Mouse (Mus musculus) hindbrain, embryonic 12.5 days (tissue): ENCODE results near the gene Hes5. TPM values are rescaled to one million over a fixed set of nuclear protein-coding genes. Genes with fewer than 3 reads are reported as not detected.

ENCODE experiments used
- ATAC-seq: fragments of 200-750 bp; cut with Nextera tagmentation; 2 replicates; pipeline ENCODE4 v1.8.0; 2017; ENCODE audit warnings: moderate TSS enrichment; ENCODE audit not compliant: low FRiP score
- H3K27ac ChIP-seq: fragments of 300-500 bp; sonication (generic); 2 replicates; pipeline ENCODE4 v1.5.1; 2016; ENCODE audit warnings: mild to moderate bottlenecking
- H3K27me3 ChIP-seq: fragments of 300-500 bp; sonication (generic); 2 replicates; pipeline ENCODE4 v1.6.1; 2016; ENCODE audit warnings: mild to moderate bottlenecking
- H3K36me3 ChIP-seq: fragments of 300-500 bp; sonication (generic); 2 replicates; pipeline ENCODE4 v1.6.1; 2016; ENCODE audit warnings: mild to moderate bottlenecking
- H3K4me1 ChIP-seq: fragments of 300-500 bp; sonication (generic); 2 replicates; pipeline ENCODE4 v1.6.1; 2016
- H3K4me2 ChIP-seq: fragments of 300-500 bp; sonication (generic); replicated peaks from 2 replicates; pipeline ENCODE4 v1.6.1; 2016; ENCODE audit warnings: mild to moderate bottlenecking
- H3K4me3 ChIP-seq: fragments of 300-500 bp; sonication (generic); 2 replicates; pipeline ENCODE4 v1.5.1; 2016; ENCODE audit warnings: mild to moderate bottlenecking
- H3K9ac ChIP-seq: fragments of 300-500 bp; sonication (generic); 2 replicates; pipeline ENCODE4 v1.6.1; 2016; ENCODE audit warnings: mild to moderate bottlenecking, moderate library complexity
- H3K9me3 ChIP-seq: fragments of 300-500 bp; sonication (generic); replicated peaks from 2 replicates; pipeline ENCODE4 v1.6.1; 2016; ENCODE audit warnings: mild to moderate bottlenecking
- WGBS: fragments of 180-500 bp; shearing (Covaris S2); methylation state at CpG from one replicate; pipeline ENCODE4 v1.1.7; 2016; 5-methylcytosine and 5-hydroxymethylcytosine counted together
- polyA plus RNA-seq: library from polyadenylated mRNA; unstranded; fragments of >200 nt; fragmentation: Nextera tagmentation; extraction: Ambion mirVana; gene quantifications from 2 replicates; pipeline ENCODE4 v1.2.1, GENCODE M21; 2016

Hes5 gene
- polyA plus RNA-seq, 1 experiment from 2014 or later, result 329 TPM

GRCm38 (mm10) chr4:154981530-154981929 is 20.8 kb downstream of the Hes5 start:
- H3K4me3 ChIP-seq, result no peak overlapping the region
- H3K9me3 ChIP-seq, result no peaks in the 10 kb centered on the region
- H3K27me3 ChIP-seq, result peaks cover 18% of the 10 kb centered on the region; the same call in 1 of the 2 replicates
- peak; percentile 49 for ATAC-seq
- 49% methylated on average over 7 of the region's 7 CpGs for WGBS
- peaks cover 21% of the 10 kb centered on the region for H3K4me1 ChIP-seq
- H3K27ac ChIP-seq, result no peak overlapping the region
- H3K36me3 ChIP-seq, result peaks cover 50% of the 10 kb centered on the region
- H3K9ac ChIP-seq, result no peak overlapping the region
- H3K4me2 ChIP-seq, result no peak overlapping the region

GRCm38 (mm10) chr4:154982247-154983120 is 21.8 kb downstream of the Hes5 start:
- no peaks in the 10 kb centered on the region for H3K9me3 ChIP-seq
- peaks cover 21% of the 10 kb centered on the region for H3K4me1 ChIP-seq
- peaks cover 18% of the 10 kb centered on the region; the same call in 1 of the 2 replicates for H3K27me3 ChIP-seq
- no peak for ATAC-seq
- H3K36me3 ChIP-seq, result peaks cover 40% of the 10 kb centered on the region
- no peak overlapping the region for H3K27ac ChIP-seq
- H3K9ac ChIP-seq, result peak overlapping the region; percentile 13; the same call in 1 of the 2 replicates
- H3K4me2 ChIP-seq, result no peak overlapping the region
- WGBS, result 76% methylated on average over 19 of the region's 19 CpGs
- no peak overlapping the region for H3K4me3 ChIP-seq

GRCm38 (mm10) chr4:154983767-154984166 is 23.0 kb downstream of the Hes5 start:
- H3K4me3 ChIP-seq, result no peak overlapping the region
- WGBS, result 26% methylated on average over 24 of the region's 24 CpGs
- peaks cover 18% of the 10 kb centered on the region; the same call in 1 of the 2 replicates for H3K27me3 ChIP-seq
- H3K4me2 ChIP-seq, result no peak overlapping the region; the same call in 1 of the 2 replicates
- H3K9me3 ChIP-seq, result no peaks in the 10 kb centered on the region
- no peak overlapping the region for H3K27ac ChIP-seq
- H3K9ac ChIP-seq, result 0 out of 2 replicates have a peak overlapping the region, but pooled peaks have one; percentile 36
- peaks cover 27% of the 10 kb centered on the region for H3K36me3 ChIP-seq
- peaks cover 21% of the 10 kb centered on the region for H3K4me1 ChIP-seq
- ATAC-seq, result no peak

GRCm38 (mm10) chr4:154985151-154985777 is 24.5 kb downstream of the Hes5 start:
- Histone ChIP-seq H3K4me1 (peaks cover 21% of the 10 kb centered on the region), H3K36me3 (peaks cover 12% of the 10 kb centered on the region), H3K27me3 (peaks cover 18% of the 10 kb centered on the region; the same call in 1 of the 2 replicates), H3K4me2 (no peak overlapping the region), H3K27ac (no peak overlapping the region), H3K9me3 (no peaks in the 10 kb centered on the region), H3K4me3 (no peak overlapping the region), H3K9ac (0 out of 2 replicates have a peak overlapping the region, but pooled peaks have one; percentile 29)
- WGBS, result 57% methylated on average over 5 of the region's 5 CpGs
- ATAC-seq, result no peak

- peaks cover 21% of the 10 kb centered on the region for H3K4me1 ChIP-seq
- 24% methylated on average over 17 of the region's 17 CpGs for WGBS
- no peak overlapping the region for H3K27ac ChIP-seq
- H3K9ac ChIP-seq, result 0 out of 2 replicates have a peak overlapping the region, but pooled peaks have one; percentile 29
- no peak for ATAC-seq
- no peak overlapping the region for H3K4me3 ChIP-seq
- H3K4me2 ChIP-seq, result peak overlapping the region; percentile 27; the same call in 1 of the 2 replicates
- peaks cover 19% of the 10 kb centered on the region; the same call in 1 of the 2 replicates for H3K27me3 ChIP-seq
- H3K9me3 ChIP-seq, result no peaks in the 10 kb centered on the region
- H3K36me3 ChIP-seq, result peaks cover 4% of the 10 kb centered on the region
Measured at GRCm38 (mm10) chr4:154986096-154986495, 25.4 kb downstream of the Hes5 start.

- no peak overlapping the region for H3K4me2 ChIP-seq
- 64% methylated on average over 15 of the region's 15 CpGs for WGBS
- no peak overlapping the region for H3K9ac ChIP-seq
- peaks cover 21% of the 10 kb centered on the region; the same call in 1 of the 2 replicates for H3K27me3 ChIP-seq
- ATAC-seq, result no peak
- peaks cover 19% of the 10 kb centered on the region for H3K4me1 ChIP-seq
- H3K4me3 ChIP-seq, result no peak overlapping the region
- no peak overlapping the region for H3K27ac ChIP-seq
- no peaks in the 10 kb centered on the region for H3K9me3 ChIP-seq
- H3K36me3 ChIP-seq, result no peaks in the 10 kb centered on the region
Measured at GRCm38 (mm10) chr4:154986750-154987149, 26.0 kb downstream of the Hes5 start.

- Histone ChIP-seq H3K36me3 (no peaks in the 10 kb centered on the region), H3K9ac (no peak overlapping the region), H3K4me1 (peaks cover 19% of the 10 kb centered on the region), H3K27me3 (peaks cover 7% of the 10 kb centered on the region; the same call in 1 of the 2 replicates), H3K27ac (no peak overlapping the region), H3K4me3 (no peak overlapping the region), H3K4me2 (no peak overlapping the region), H3K9me3 (no peaks in the 10 kb centered on the region)
- ATAC-seq, result no peak
- WGBS, result 77% methylated on average over 4 of the region's 4 CpGs
Measured at GRCm38 (mm10) chr4:154994876-154995275, 34.2 kb downstream of the Hes5 start.

- WGBS, result 26% methylated on average over 8 of the region's 8 CpGs
- H3K9me3 ChIP-seq, result no peaks in the 10 kb centered on the region
- no peak overlapping the region for H3K4me3 ChIP-seq
- H3K27me3 ChIP-seq, result peaks cover 7% of the 10 kb centered on the region; the same call in 1 of the 2 replicates
- peak; percentile 56; the same call in 1 of the 2 replicates for ATAC-seq
- H3K9ac ChIP-seq, result 0 out of 2 replicates have a peak overlapping the region, but pooled peaks have one; percentile 20
- H3K4me1 ChIP-seq, result peaks cover 24% of the 10 kb centered on the region
- 0 out of 2 replicates have a peak overlapping the region, but pooled peaks have one; percentile 30 for H3K27ac ChIP-seq
- no peak overlapping the region for H3K4me2 ChIP-seq
- no peaks in the 10 kb centered on the region for H3K36me3 ChIP-seq
Measured at GRCm38 (mm10) chr4:154996572-154997154, 35.9 kb downstream of the Hes5 start.

- Histone ChIP-seq H3K9ac (no peak overlapping the region), H3K27ac (no peak overlapping the region), H3K9me3 (no peaks in the 10 kb centered on the region), H3K4me3 (no peak overlapping the region), H3K27me3 (peaks cover 7% of the 10 kb centered on the region; the same call in 1 of the 2 replicates), H3K36me3 (no peaks in the 10 kb centered on the region), H3K4me2 (no peak overlapping the region), H3K4me1 (peaks cover 20% of the 10 kb centered on the region)
- WGBS, result 81% methylated on average over 5 of the region's 5 CpGs
- ATAC-seq, result no peak
Measured at GRCm38 (mm10) chr4:154999379-154999778, 38.7 kb downstream of the Hes5 start.

- no peak for ATAC-seq
- no peaks in the 10 kb centered on the region for H3K9me3 ChIP-seq
- no peak overlapping the region for H3K4me3 ChIP-seq
- H3K36me3 ChIP-seq, result no peaks in the 10 kb centered on the region
- H3K4me1 ChIP-seq, result peaks cover 5% of the 10 kb centered on the region; the same call in 1 of the 2 replicates
- H3K9ac ChIP-seq, result peak overlapping the region; percentile 6; the same call in 1 of the 2 replicates
- no peak overlapping the region for H3K27ac ChIP-seq
- H3K4me2 ChIP-seq, result no peak overlapping the region
- 93% methylated on average over 3 of the region's 3 CpGs for WGBS
- H3K27me3 ChIP-seq, result peaks cover 7% of the 10 kb centered on the region
Measured at GRCm38 (mm10) chr4:155005278-155005677, 44.6 kb downstream of the Hes5 start.

GRCm38 (mm10) chr4:155006296-155006695 is 45.6 kb downstream of the Hes5 start:
- H3K27me3 ChIP-seq, result peaks cover 3% of the 10 kb centered on the region; the same call in 1 of the 2 replicates
- no peak for ATAC-seq
- peaks cover 5% of the 10 kb centered on the region; the same call in 1 of the 2 replicates for H3K4me1 ChIP-seq
- no peak overlapping the region for H3K9ac ChIP-seq
- no peak overlapping the region for H3K4me2 ChIP-seq
- H3K9me3 ChIP-seq, result no peaks in the 10 kb centered on the region
- H3K4me3 ChIP-seq, result no peak overlapping the region
- H3K36me3 ChIP-seq, result no peaks in the 10 kb centered on the region
- no peak overlapping the region for H3K27ac ChIP-seq
- 49% methylated on average over 10 of the region's 10 CpGs for WGBS
